Mouse (Mus musculus): ENCODE measurements around the gene Ppfibp2.

Ppfibp2 gene

GRCm38 (mm10) chr7:107618028-107618992, 23.3 kb downstream of the Ppfibp2 start:
- no peak for DNase-seq

GRCm38 (mm10) chr7:107619225-107619624, 24.2 kb downstream of the Ppfibp2 start:
- no peak for DNase-seq

- no peak for DNase-seq
Observed at GRCm38 (mm10) chr7:107620137-107620536, 25.1 kb downstream of the Ppfibp2 start.

- no peak for DNase-seq
Observed at GRCm38 (mm10) chr7:107624432-107624831, 29.4 kb downstream of the Ppfibp2 start.

- DNase-seq = no peak
Observed at GRCm38 (mm10) chr7:107625061-107625460, 30.1 kb downstream of the Ppfibp2 start, which contains the start of gene 5330417H12Rik. TSS of gene 5330417H12Rik (minus strand) at chr7:107625161.

GRCm38 (mm10) chr7:107625781-107626180, 30.8 kb downstream of the Ppfibp2 start:
- DNase-seq = no peak

GRCm38 (mm10) chr7:107628383-107628782, 33.4 kb downstream of the Ppfibp2 start:
- no peak for DNase-seq

GRCm38 (mm10) chr7:107633201-107633600, 38.2 kb downstream of the Ppfibp2 start:
- no peak for DNase-seq

GRCm38 (mm10) chr7:107637398-107637797, 42.4 kb downstream of the Ppfibp2 start:
- no peak for DNase-seq

- no peak for DNase-seq
Observed at GRCm38 (mm10) chr7:107638026-107638425, 43.0 kb downstream of the Ppfibp2 start.

GRCm38 (mm10) chr7:107642586-107643275, 47.7 kb downstream of the Ppfibp2 start:
- no peak for DNase-seq

- DNase-seq = no peak
Observed at GRCm38 (mm10) chr7:107644987-107645386, 50.0 kb downstream of the Ppfibp2 start.

- DNase-seq = no peak
Observed at GRCm38 (mm10) chr7:107648937-107649688, 54.1 kb downstream of the Ppfibp2 start.

GRCm38 (mm10) chr7:107649990-107650389, 55.0 kb downstream of the Ppfibp2 start:
- no peak for DNase-seq

GRCm38 (mm10) chr7:107651821-107652220, 56.8 kb downstream of the Ppfibp2 start:
- DNase-seq = no peak

- DNase-seq = no peak
Observed at GRCm38 (mm10) chr7:107656451-107656850, 61.4 kb downstream of the Ppfibp2 start.

GRCm38 (mm10) chr7:107659186-107659918, 64.3 kb downstream of the Ppfibp2 start:
- DNase-seq = peak; percentile 63 to 71

- DNase-seq = peak; percentile 39 to 41
Observed at GRCm38 (mm10) chr7:107661189-107661842, 66.3 kb downstream of the Ppfibp2 start.

- no peak for DNase-seq
Observed at GRCm38 (mm10) chr7:107661843-107662281, 66.9 kb downstream of the Ppfibp2 start.

GRCm38 (mm10) chr7:107663621-107664020, 68.6 kb downstream of the Ppfibp2 start:
- no peak for DNase-seq
